Mouse (Mus musculus) 3134 (cell line): ENCODE measurements at regions not wholly inside any gene's neighbourhood (a gene's known extent, or its start where the extent isn't known, plus 50 kb on each side); places are given as distances from the start of the nearest gene placed in this dataset.
"Not testable (repeated sequence)": the region's sequence is repeated elsewhere in the genome, so short reads cannot be mapped to it uniquely, and the experiment has no call there.

ENCODE experiments used
- DNase-seq: peaks from one replicate; pipeline ENCODE4 v3.0.0-alpha.2; 2011; ENCODE audit warnings: low spot score; ENCODE audit not compliant: insufficient read length; ENCODE audit errors: extremely low read depth

DNA sequence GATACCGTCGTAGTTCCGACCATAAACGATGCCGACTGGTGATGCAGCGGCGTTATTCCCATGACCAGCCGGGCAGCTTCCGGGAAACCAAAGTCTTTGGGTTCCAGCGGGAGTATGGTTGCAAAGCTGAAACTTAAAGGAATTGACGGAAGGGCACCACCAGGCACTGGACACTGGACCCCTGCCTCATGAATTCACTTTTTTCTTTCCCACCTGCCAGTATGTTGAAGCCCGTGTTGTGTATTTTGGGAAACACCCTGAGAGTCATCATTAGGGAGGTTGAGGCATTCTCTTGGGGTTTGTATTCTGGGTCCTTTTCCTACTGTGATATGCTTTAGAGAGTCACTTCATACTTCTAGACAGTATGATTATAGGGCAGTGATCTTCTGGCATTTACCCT, 197.9 kb downstream of the Samd9l start:
- DNase-seq = not testable (repeated sequence)

DNA sequence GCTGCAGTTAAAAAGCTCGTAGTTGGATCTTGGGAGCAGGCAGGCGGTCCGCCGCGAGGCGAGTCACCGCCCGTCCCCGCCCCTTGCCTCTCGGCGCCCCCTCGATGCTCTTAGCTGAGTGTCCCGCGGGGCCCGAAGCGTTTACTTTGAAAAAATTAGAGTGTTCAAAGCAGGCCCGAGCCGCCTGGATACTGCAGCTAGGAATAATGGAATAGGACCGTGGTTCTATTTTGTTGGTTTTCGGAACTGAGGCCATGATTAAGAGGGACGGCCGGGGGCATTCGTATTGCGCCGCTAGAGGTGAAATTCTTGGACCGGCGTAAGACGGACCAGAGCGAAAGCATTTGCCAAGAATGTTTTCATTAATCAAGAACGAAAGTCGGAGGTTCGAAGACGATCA, 198.3 kb downstream of the Samd9l start:
- no peak for DNase-seq

DNA sequence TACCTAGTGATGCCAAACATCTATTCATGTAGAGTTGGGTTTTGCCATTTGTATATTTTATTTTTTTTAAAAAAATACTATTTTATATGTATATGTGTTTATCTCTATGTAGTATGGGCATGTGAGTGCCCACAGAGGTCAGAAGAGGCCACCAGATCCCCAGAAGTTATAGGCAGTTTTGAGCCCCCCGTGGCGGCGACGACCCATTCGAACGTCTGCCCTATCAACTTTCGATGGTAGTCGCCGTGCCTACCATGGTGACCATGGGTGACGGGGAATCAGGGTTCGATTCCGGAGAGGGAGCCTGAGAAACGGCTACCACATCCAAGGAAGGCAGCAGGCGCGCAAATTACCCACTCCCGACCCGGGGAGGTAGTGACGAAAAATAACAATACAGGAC, 198.8 kb downstream of the Samd9l start:
- peak; percentile 69 for DNase-seq

DNA sequence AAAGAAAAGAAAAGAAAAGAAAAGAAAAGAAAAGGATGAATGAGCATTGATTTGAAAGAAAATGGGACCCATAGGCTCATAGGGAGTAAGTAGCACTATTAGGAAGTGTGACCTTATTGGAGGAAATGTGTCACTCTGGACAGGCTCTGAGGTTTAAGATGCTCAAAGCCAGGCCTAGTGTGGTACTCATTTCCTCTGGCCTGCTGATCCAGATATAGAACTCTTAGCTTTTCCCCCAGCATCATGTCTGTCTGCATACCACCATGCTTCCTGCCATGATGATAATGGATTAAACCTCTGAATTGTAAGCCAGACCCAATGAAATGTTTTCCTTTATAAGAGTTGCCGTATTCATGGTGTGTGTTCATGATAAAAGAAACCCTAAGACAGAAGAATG, 206.9 kb downstream of the Samd9l start:
- DNase-seq = not testable (repeated sequence)

DNA sequence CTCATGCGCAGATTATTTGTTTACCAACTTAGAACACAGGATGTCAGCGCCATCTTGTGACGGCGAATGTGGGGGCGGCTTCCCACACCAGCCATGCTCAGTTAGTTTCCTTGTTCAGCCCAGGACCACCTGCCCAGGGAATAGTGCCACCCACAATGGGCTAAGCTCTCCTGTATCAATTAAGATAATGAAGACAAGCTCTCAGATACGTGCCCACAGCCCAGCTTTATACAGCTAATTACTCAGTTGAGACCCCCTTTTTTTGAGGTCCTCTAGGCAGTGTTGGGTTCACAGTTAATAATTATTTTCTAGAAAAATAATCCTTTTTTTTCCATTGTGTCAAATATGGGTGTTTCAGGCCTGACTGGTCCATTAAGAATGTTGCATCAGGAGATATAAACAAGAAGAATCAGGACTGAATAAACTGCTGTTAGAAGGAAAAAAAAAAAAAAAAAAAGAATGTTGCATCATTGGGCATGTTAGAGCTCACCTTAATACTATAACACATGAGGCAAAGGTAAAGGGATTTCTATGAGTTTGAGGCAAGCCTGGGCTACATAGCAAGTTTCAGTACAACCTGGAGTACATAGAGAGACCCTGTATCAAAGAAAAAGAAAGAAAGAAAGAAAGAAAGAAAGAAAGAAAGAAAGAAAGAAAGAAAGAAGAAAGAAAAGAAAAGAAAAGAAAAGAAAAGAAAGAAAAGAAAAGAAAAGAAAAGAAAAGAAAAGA, 207.5 kb downstream of the Samd9l start:
- DNase-seq = not testable (repeated sequence)

DNA sequence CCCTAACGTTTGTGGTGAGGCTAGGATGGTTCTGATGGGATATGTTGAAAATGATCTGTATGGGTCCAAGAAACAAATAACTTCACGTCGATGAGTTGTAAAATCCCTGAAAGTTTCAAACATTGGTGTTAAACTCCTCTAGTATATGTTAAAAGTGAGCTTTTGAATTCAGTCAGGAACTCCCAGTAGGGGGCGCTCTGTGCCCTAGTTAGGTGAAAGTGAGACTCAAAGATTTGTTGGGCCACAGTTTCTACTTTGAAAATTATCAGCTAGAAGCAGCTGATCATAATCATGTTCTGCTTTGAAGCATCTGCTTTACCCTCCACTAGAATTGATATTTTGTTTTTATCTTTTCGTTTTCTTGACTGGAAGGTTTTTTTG, 215.6 kb downstream of the Samd9l start:
- DNase-seq = no peak

DNA sequence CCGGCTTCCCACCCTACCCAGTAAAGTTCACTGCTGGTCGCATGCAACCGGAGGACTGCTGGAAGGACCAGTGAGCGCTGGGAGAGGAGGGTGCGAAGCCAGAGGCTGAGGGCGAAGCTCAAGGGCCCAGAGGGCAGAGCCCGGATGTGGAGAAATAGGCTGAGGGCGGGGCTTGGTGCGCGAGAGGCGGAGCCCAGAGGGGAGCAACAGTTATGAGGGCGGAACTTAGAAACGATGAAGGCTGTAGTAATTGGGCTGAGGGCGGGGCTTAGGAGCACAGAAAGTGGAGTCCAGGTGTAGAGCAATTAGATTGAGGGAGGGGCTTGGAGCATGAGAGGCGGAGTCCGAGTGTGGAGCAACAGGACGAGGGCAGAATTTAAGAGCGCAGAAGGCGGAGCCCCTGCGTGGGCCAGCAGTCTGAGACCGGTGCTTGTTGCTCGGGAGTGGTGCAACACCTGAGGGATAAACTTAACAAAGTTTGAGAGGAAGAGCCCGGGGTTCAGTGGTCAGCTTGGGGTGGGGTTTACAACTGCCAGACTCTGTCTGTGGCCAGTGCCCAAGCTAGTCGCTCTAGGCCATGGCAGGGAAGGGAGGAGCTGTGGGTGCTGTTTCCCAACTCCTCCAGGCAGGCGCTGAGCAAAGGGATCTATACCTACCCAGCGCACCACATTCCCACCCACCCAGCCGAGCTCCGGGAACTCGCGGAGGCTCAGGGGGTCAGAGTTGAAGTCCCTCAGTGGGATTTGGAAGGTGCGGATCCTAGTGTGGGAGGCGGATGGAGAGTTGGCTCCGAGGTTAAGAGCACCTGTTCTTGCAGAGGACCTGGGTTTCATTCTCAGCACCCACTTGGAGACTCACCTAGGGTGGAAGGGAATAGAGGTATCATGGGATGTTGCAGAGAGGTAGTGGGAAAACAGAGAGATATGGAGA, 216.2 kb downstream of the Samd9l start:
- peak; percentile 46 for DNase-seq

DNA sequence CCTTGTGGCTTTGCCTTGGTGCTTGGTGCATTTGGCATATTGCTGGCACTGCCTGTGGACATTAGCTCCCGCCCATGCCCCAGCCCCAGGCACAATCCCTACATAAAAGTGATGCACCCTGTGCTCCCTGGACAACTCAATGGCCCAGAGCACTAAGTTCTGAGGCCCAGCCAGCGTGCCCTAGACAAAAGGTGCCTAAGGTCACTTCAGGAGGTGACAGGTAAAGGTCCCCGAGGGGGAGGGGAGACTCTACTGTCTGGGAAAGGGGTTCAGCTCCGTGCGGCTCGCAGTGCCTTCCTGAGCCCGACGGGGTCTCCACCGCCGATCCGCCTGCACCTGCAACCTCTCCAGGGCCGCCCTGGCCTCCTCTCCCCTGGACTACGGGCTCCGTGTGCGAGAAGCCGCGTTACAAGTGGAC, 216.9 kb downstream of the Samd9l start:
- DNase-seq = not testable (repeated sequence)

DNA sequence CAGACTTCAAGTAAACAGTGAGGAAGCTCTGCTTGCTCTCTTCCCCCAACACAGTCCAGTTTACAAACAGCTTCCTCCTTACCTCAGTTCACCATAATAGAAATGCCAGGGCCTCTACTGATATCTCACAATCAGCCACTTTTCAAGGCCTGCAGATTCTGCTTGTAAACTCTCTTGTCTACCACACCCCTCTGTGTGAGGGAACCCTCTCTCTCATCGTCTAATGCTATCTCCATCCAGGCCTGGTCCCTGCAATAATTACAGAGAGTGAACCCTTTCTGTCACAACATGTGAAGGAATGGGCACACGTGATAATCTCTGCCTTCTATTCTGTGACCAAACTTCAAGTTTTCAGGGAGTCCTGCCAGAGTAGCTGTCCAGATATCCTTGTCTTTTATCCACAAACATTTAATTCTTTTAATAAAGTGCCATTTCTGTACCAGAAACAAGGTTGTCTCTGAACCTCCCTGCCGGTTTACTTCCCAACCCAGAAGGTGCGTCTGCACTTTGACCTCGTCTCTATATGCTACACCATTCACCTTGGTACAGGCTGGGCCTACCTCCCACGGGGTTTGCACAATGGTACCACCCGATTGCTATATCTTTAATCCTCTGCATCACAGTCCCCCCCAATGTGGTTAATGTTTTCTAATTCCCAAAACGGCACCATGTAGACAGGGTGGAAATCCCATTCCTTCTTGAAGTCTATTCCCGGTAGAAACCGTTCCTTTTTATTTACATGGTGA, 219.6 kb downstream of the Samd9l start:
- DNase-seq = not testable (repeated sequence)

DNA sequence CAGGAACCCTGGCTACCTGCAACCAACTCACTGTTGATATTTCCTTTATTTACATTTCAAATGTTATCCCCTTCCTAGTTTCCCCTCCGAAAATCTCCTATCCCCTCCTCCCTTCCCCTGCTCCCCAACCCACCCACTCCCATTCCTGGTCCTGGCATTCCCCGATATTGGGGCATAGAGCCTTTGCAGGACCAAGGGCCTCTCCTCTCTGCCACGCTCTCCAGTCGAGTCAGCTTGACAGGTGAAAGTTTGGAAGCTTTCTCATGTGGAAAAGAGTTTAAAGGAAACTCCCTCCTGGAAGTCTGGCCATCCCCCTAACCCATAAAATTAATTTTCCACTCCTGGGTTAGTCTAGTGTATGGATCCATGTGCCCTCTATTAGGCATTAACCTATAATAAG, 229.9 kb downstream of the Samd9l start:
- not testable (repeated sequence) for DNase-seq

DNA sequence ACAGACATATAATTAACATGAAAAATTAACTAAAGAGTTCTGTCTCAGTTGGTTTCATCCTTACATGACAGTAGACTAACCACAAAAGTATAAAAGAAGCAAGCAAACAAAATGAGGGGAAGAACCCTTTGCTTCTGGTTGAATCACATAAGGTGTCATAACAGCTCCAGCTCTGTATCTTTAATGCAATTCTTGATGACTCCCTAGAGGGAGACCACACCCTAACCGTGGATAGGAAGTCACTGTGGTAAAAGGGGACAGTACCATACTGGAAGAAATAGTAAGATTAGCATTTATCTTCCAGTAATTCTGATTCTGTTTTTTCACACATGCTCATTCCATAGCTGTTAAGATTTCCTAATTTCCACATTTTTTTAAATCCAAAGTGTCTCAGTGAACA, 233.2 kb downstream of the Samd9l start:
- DNase-seq = not testable (repeated sequence)

DNA sequence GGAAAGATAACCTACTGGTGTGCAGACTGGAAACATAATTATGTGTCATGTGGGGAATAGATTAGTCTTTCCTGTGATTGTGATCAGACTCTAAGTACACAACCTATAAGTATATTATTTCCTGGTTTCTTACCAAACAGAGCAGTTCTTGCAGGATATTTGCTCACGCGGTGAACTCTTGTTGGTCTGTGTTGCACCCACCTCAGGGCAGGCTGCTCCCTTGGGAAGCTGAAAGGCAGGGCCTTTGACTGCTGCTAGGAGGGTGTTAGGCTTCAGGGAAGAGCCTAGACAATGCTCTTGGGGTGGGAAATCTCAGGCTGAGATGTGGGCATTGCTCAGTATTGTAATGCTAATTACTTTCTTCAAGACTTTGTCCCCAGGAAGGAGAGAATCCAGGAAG, 247.5 kb downstream of the Samd9l start:
- not testable (repeated sequence) for DNase-seq

DNA sequence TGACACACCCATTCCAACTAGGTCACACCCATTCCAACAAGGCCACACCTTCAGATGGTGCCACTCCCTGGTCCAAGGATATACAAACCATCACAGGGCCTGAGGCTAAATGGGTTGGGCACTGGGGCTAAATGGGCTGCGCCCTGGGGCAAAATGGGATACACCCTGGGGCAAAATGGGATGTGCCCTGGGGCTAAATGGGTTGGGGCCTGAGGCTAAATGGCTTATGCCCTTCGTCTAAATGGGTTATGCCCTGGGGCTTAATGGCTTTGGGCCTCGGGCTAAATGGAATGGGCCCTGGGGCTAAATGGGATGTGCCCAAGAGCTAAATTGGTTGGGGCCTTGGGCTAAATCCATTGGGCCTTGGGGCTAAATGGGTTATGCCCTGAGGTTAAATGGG, 261.5 kb downstream of the Samd9l start:
- not testable (repeated sequence) for DNase-seq

DNA sequence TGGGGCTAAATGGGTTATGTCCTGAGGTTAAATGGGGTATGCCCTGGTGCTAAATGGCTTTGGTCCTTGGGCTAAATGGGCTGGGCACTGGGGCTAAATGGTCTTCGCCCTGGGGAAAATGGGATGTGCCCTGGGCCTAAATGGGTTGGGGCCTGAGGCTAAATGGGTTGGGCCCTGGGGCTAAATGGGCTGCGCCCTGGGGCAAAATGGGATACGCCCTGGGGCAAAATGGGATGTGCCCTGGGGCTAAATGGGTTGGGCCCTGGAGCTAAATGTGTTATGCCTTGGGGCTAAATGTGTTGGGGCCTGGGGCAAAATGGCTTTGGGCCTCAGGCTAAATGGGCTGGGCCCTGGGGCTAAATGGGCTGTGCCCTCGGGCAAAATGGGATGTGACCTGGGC, 265.6 kb downstream of the Samd9l start:
- DNase-seq = not testable (repeated sequence)

DNA sequence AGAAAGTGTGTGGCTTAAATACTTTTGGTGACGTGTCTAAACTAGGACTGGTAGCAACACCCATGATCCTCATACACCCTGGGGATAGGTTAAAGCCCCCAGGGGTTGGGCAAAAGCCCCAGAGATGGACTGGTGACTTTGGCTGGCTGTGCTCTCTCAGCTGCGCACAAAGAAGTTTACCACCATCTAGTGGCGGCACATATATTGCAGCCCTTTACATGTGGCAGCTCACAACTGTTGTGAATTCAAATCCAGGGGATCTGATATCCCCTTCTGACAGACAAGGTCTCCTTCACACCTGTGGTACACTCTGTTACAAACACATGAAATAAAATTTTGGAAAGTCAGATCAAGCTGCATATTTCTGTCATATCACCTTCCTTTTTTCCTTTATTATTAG, 283.1 kb downstream of the Samd9l start:
- not testable (repeated sequence) for DNase-seq
